Mouse (Mus musculus) liver, adult 2 months (tissue): ENCODE data around the gene Ube4a. TPM values are rescaled to one million over a fixed set of nuclear protein-coding genes. Genes with fewer than 3 reads are reported as not detected.

Source experiments
- DNase-seq: peaks from one replicate; pipeline ENCODE4 v3.0.0-alpha.2; 2011; ENCODE audit warnings: low read depth, low spot score; ENCODE audit errors: extremely low read depth
- H3K27ac ChIP-seq: fragments of 200-500 bp; replicated peaks from 2 replicates; pipeline ENCODE4 v1.5.1; 2012; ENCODE audit warnings: low read depth, mild to moderate bottlenecking, control low read depth, inconsistent platforms, low read length; ENCODE audit not compliant: insufficient read depth
- H3K27me3 ChIP-seq: fragments of 200-500 bp; 2 replicates; pipeline ENCODE4 v1.6.1; 2012; ENCODE audit warnings: mild to moderate bottlenecking, moderate library complexity, low read length, inconsistent platforms; ENCODE audit not compliant: control insufficient read depth, insufficient read depth
- H3K36me3 ChIP-seq: fragments of 200-500 bp; 2 replicates; pipeline ENCODE4 v1.6.1; 2012; ENCODE audit warnings: low read length, inconsistent platforms; ENCODE audit not compliant: control insufficient read depth, insufficient read depth
- H3K4me1 ChIP-seq: fragments of 200-500 bp; 2 replicates; pipeline ENCODE4 v1.6.1; 2011; ENCODE audit warnings: low read length; ENCODE audit not compliant: control insufficient read depth, insufficient read depth
- H3K4me3 ChIP-seq: fragments of 200-500 bp; 2 replicates; pipeline ENCODE4 v1.5.1; 2011; ENCODE audit warnings: low read depth, mild to moderate bottlenecking, control low read depth, low read length, moderate library complexity; ENCODE audit not compliant: insufficient read depth
- H3K79me2 ChIP-seq: fragments of 200-500 bp; 2 replicates; pipeline ENCODE4 v1.6.1; 2012; ENCODE audit warnings: inconsistent platforms, mild to moderate bottlenecking, low read length, moderate library complexity; ENCODE audit not compliant: control insufficient read depth, insufficient read depth
- H3K9ac ChIP-seq: fragments of 200-500 bp; 2 replicates; pipeline ENCODE4 v1.6.1; 2012; ENCODE audit warnings: low read depth, mild to moderate bottlenecking, control low read depth, inconsistent platforms, low read length
- CTCF ChIP-seq: fragments of 200-500 bp; IDR thresholded peaks from 2 replicates; pipeline ENCODE4 v1.5.1; 2011; ENCODE audit warnings: low read depth, low read length, control low read depth
- POLR2A ChIP-seq: fragments of 200-500 bp; IDR thresholded peaks from 2 replicates; pipeline ENCODE4 v1.6.1; 2011; ENCODE audit warnings: low read length, control low read depth; ENCODE audit not compliant: insufficient read depth; ENCODE audit errors: extremely low read depth
- WGBS: fragments of 180-500 bp; shearing (Covaris S2); methylation state at CpG from one replicate; pipeline ENCODE4 v1.1.7; 2018; 5-methylcytosine and 5-hydroxymethylcytosine counted together
- polyA plus RNA-seq: library from polyadenylated mRNA; depleted of rRNA; stranded (reverse); fragments of >200 nt; gene quantifications from 2 replicates; pipeline ENCODE4 v1.2.3, GENCODE M21; 2012; rRNA removed
- total RNA-seq: library from RNA; depleted of rRNA; stranded (reverse); fragments of >200 nt; gene quantifications from 2 replicates; pipeline ENCODE4 v1.2.3, GENCODE M21; 2014; rRNA removed

Gene Ube4a
- 33.6 and 37.0 TPM in 2 replicates for total RNA-seq
- 11.6 and 11.9 TPM in 2 replicates for polyA plus RNA-seq

DNA sequence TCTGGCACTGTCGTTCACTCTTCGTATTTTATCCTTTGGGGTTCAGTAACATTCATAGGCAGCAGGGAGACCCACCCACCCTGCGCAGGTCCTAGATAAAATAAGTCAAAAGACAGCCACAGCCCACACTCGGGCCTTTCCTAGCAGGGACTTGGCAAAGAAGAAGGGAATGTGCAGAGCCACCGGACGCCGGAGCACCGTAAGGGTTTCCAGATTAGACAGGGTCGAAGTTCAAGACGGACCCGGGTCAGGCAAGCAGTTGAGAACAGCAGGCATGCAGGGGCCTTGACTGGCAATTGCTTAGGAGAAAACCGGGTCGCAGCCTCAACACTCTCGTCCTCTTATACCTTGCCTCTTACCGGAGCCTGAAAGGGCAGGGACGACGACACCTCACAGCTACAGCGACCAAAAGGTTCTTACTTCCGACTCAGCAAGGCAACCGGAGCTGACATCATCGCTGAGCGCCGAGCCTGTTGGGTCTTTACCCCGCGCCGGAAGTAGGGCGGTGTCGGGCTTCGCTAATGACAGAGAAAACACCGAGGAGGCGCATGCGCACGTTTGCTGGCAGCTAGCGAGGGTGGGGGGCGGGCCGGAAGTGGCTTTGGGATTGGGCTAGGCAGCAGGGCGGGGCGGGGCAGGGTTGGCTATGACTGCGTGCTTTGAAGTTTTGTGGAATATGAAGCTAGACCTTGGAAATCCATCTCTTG lies at the start of gene Ube4a:
TSS of gene Ube4a (minus strand) at position 475 of the 707 bp plus-strand sequence.
- peak within 1 kb of the TSS; percentile 89 for H3K27ac ChIP-seq
- H3K27me3 ChIP-seq: no peaks in the 10 kb centered on the region
- peak within 1 kb of the TSS; percentile 77 for H3K9ac ChIP-seq
- H3K79me2 ChIP-seq: peaks cover 15% of the 10 kb centered on the region
- WGBS: under 1% methylated on average over 39 of the region's 39 CpGs
- TF ChIP-seq CTCF (no peak), POLR2A (peak; percentile 37; the same call in 1 of the 2 replicates)
- H3K4me1 ChIP-seq: no peaks in the 10 kb centered on the region; the same call in 1 of the 2 replicates
- peak; percentile 95 for DNase-seq
- peak within 1 kb of the TSS; percentile 67 for H3K4me3 ChIP-seq
- H3K36me3 ChIP-seq: peaks cover 26% of the 10 kb centered on the region

GRCm38 (mm10) chr9:45014879-45015278 lies 49.5 kb upstream of the Ube4a start:
- WGBS: 40% methylated on average over 2 of the region's 2 CpGs
- Histone ChIP-seq H3K4me3 (no peak overlapping the region), H3K27ac (no peak overlapping the region), H3K27me3 (no peaks in the 10 kb centered on the region), H3K79me2 (no peaks in the 10 kb centered on the region), H3K4me1 (no peaks in the 10 kb centered on the region), H3K9ac (no peak overlapping the region), H3K36me3 (no peaks in the 10 kb centered on the region)
- TF ChIP-seq POLR2A (no peak), CTCF (no peak)
- DNase-seq: no peak

DNA sequence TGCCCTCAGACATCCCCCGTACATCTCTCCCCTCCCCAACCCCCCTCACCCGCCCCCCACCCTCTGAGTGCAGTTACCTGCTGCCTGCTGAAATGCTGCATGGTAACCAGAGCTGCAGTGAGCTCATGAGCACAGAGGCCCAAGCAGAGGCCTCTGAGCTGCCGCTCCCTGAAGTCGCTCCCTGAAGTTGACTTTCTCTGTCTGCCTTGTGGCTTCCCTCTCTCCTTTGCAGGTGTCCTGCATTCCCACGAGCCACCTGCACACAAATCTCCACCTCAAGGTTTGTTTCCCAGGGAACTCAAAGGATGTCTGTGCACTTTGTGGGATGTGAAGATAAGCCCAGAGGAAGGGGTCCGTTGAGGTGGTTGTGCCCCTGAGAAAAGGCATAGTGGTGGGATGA lies 45.9 kb upstream of the Ube4a start:
- peaks cover 4% of the 10 kb centered on the region; the same call in 1 of the 2 replicates for H3K27me3 ChIP-seq
- H3K27ac ChIP-seq: no peak overlapping the region
- TF ChIP-seq CTCF (no peak), POLR2A (no peak)
- no peaks in the 10 kb centered on the region for H3K36me3 ChIP-seq
- WGBS: 48% methylated on average over 6 of the region's 6 CpGs
- H3K79me2 ChIP-seq: no peaks in the 10 kb centered on the region
- H3K9ac ChIP-seq: no peak overlapping the region
- no peak for DNase-seq
- no peaks in the 10 kb centered on the region for H3K4me1 ChIP-seq
- H3K4me3 ChIP-seq: no peak overlapping the region

DNA sequence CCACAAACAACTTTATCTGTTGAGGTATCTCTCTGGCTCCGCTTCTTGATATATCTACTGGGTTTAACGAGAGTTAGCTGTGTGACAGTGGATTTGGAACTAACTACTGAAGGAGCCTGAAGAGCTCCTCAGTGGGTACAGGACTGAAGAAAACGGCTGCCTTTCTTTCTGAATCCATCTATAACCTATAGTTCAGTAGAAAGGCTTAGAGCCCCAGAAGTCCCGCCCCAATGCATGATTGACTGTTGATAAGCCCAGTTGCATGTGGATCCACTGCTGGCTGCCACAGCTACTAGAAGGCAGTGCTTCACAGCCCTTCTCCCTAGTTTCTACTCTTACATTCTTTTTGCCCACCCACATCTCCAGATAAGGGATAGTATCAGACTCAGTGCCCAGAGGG lies 45.1 kb upstream of the Ube4a start:
- no peaks in the 10 kb centered on the region for H3K4me1 ChIP-seq
- no peaks in the 10 kb centered on the region for H3K36me3 ChIP-seq
- H3K27ac ChIP-seq: no peak overlapping the region
- H3K9ac ChIP-seq: no peak overlapping the region
- no peak overlapping the region for H3K4me3 ChIP-seq
- TF ChIP-seq POLR2A (no peak), CTCF (no peak)
- H3K27me3 ChIP-seq: peaks cover 4% of the 10 kb centered on the region; the same call in 1 of the 2 replicates
- no peaks in the 10 kb centered on the region for H3K79me2 ChIP-seq
- WGBS: 69% methylated on average over 4 of the region's 4 CpGs
- no peak for DNase-seq

- no peaks in the 10 kb centered on the region for H3K4me1 ChIP-seq
- H3K36me3 ChIP-seq: no peaks in the 10 kb centered on the region
- TF ChIP-seq POLR2A: no peak
- TF ChIP-seq CTCF: no peak
- no peaks in the 10 kb centered on the region for H3K79me2 ChIP-seq
- DNase-seq: no peak
- H3K27me3 ChIP-seq: peaks cover 4% of the 10 kb centered on the region; the same call in 1 of the 2 replicates
- WGBS: 89% methylated on average over 19 of the region's 19 CpGs
- H3K9ac ChIP-seq: no peak within 1 kb of the TSS
- no peak within 1 kb of the TSS for H3K27ac ChIP-seq
- 0 out of 2 replicates have a peak within 1 kb of the TSS, but pooled peaks have one; percentile 8 for H3K4me3 ChIP-seq
Measured at GRCm38 (mm10) chr9:45009180-45010078, 44.0 kb upstream of the Ube4a start, which contains the start of gene Cd3e. Gene Cd3e (minus strand): TSS chr9:45009627.
